Mouse (Mus musculus): Measurements from ENCODE around the gene Asah2.

Asah2 gene

GRCm38 (mm10) chr19:31971998-31972397 is 136.0 kb downstream of the Asah2 start:
- peak; percentile 69 for DNase-seq (ENCODE audit: low spot score)

- DNase-seq (ENCODE audit: low spot score): no peak
Observed at GRCm38 (mm10) chr19:31971405-31971804, 136.6 kb downstream of the Asah2 start.

GRCm38 (mm10) chr19:31967933-31968532 is 140.0 kb downstream of the Asah2 start:
- no peak for DNase-seq (ENCODE audit: low spot score)

GRCm38 (mm10) chr19:31963147-31963546 is 144.9 kb downstream of the Asah2 start:
- no peak for DNase-seq (ENCODE audit: low spot score)

- DNase-seq (ENCODE audit: low spot score): peak; percentile 26
Observed at GRCm38 (mm10) chr19:31960434-31960833, 147.6 kb downstream of the Asah2 start.

- no peak for DNase-seq (ENCODE audit: low spot score)
Observed at GRCm38 (mm10) chr19:31956359-31956758, 151.7 kb downstream of the Asah2 start.

GRCm38 (mm10) chr19:31954696-31955095 is 153.3 kb downstream of the Asah2 start:
- no peak for DNase-seq (ENCODE audit: low spot score)

GRCm38 (mm10) chr19:31954267-31954666 is 153.7 kb downstream of the Asah2 start:
- no peak for DNase-seq (ENCODE audit: low spot score)

GRCm38 (mm10) chr19:31953799-31954198 is 154.2 kb downstream of the Asah2 start:
- DNase-seq (ENCODE audit: low spot score): no peak

GRCm38 (mm10) chr19:31950793-31951489 is 157.1 kb downstream of the Asah2 start:
- DNase-seq (ENCODE audit: low spot score): no peak
